Mouse (Mus musculus) forebrain, postnatal 0 days (tissue): ENCODE data around the gene Palm2. TPM values are rescaled to one million over a fixed set of nuclear protein-coding genes. Genes with fewer than 3 reads are reported as not detected.

ENCODE experiments used
- ATAC-seq: fragments of 200-750 bp; cut with Nextera tagmentation; 2 replicates; pipeline ENCODE4 v1.8.0; 2017; ENCODE audit warnings: mild to moderate bottlenecking, moderate library complexity
- DNase-seq: peaks from one replicate; pipeline ENCODE4 v3.0.0-alpha.2; 2015
- H3K27ac ChIP-seq: fragments of 300-500 bp; sonication (generic); 2 replicates; pipeline ENCODE4 v1.5.1; 2014; ENCODE audit warnings: low read depth, mild to moderate bottlenecking, antibody characterized with exemption, low read length, moderate library complexity, mixed read lengths
- H3K27me3 ChIP-seq: fragments of 300-500 bp; sonication (generic); 2 replicates; pipeline ENCODE4 v1.6.1; 2014; ENCODE audit warnings: mild to moderate bottlenecking, low read length, mixed read lengths; ENCODE audit not compliant: insufficient read depth
- H3K36me3 ChIP-seq: fragments of 300-500 bp; sonication (generic); 2 replicates; pipeline ENCODE4 v1.6.1; 2014; ENCODE audit warnings: mild to moderate bottlenecking, moderate library complexity; ENCODE audit not compliant: insufficient read depth
- H3K4me1 ChIP-seq: fragments of 300-500 bp; sonication (generic); 2 replicates; pipeline ENCODE4 v1.6.1; 2014; ENCODE audit warnings: antibody characterized with exemption; ENCODE audit not compliant: insufficient read depth
- H3K4me2 ChIP-seq: fragments of 300-500 bp; sonication (generic); 2 replicates; pipeline ENCODE4 v1.6.1; 2014; ENCODE audit warnings: low read depth, mild to moderate bottlenecking, moderate library complexity
- H3K4me3 ChIP-seq: fragments of 300-500 bp; sonication (generic); 2 replicates; pipeline ENCODE4 v1.5.1; 2014; ENCODE audit warnings: low read depth, low read length, mixed read lengths
- H3K9ac ChIP-seq: fragments of 300-500 bp; sonication (generic); 2 replicates; pipeline ENCODE4 v1.6.1; 2014; ENCODE audit warnings: mild to moderate bottlenecking
- H3K9me3 ChIP-seq: fragments of 300-500 bp; sonication (generic); 2 replicates; pipeline ENCODE4 v1.6.1; 2016; ENCODE audit warnings: low read length
- CTCF ChIP-seq: sonication (generic); IDR thresholded peaks from 2 replicates; pipeline ENCODE4 v1.5.1; 2016; ENCODE audit warnings: antibody characterized with exemption, control low read depth, low read depth
- WGBS: fragments of 180-500 bp; shearing (Covaris S2); extraction: QIAGEN DNeasy Blood & Tissue Kit; methylation state at CpG from one replicate; pipeline ENCODE4 v1.1.7; 2014; 5-methylcytosine and 5-hydroxymethylcytosine counted together
- polyA plus RNA-seq: library from polyadenylated mRNA; unstranded; fragments of >200 nt; fragmentation: Nextera tagmentation; extraction: Ambion mirVana; gene quantifications from 2 replicates; pipeline ENCODE4 v1.2.1, GENCODE M21; 2015
- total RNA-seq: library from RNA; depleted of rRNA; stranded (reverse); fragments of >200 nt; gene quantifications from 2 replicates; pipeline ENCODE4 v1.2.3, GENCODE M21; 2014

Gene Palm2
- total and polyA plus RNA-seq, 2 experiments from 2014 or later, result 16.9 to 21.1 TPM

DNA sequence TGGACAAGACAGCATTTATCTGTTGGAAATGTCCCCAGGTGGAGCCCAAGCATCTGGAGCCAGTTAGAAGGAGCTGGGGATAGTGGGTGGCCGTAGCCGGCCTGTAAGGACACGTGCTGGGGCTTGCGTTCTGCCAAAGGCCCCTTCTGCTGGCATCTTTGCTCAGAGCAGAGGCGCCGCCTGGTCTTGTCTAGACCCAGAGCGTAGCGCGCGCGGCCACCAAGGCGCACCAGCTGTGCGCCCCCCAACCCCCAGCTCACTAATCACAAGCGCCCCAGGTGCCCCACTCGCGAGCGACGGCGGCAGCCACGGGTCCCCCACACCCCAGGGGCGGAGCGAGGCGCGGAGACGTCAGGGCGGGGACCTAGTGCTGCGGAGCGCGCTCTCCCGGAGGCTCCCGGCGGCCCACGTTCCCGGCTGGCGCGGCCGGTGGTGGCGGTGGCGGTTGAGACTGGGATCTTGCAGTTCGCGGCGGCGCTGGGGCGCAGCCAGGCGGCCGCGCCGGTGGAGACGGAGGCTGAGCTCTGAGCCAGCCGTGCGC, 133.7 kb downstream of the Palm2 start, which contains the start of gene Pakap:
TSS of gene Pakap (plus strand) at position 514 of the 541 bp plus-strand sequence.
- no peaks in the 10 kb centered on the region for H3K27me3 ChIP-seq
- ATAC-seq (peak; percentile 92), DNase-seq (peak; percentile 75)
- H3K4me2 ChIP-seq, result peak within 1 kb of the TSS; percentile 87
- H3K9me3 ChIP-seq, result no peaks in the 10 kb centered on the region
- peak within 1 kb of the TSS; percentile 61 for H3K4me3 ChIP-seq
- H3K27ac ChIP-seq, result peak within 1 kb of the TSS; percentile 75
- H3K4me1 ChIP-seq, result peaks cover 11% of the 10 kb centered on the region; the same call in 1 of the 2 replicates
- under 1% methylated on average over 46 of the region's 51 CpGs for WGBS
- TF ChIP-seq CTCF, result no peak; the same call in 1 of the 2 replicates
- H3K36me3 ChIP-seq, result no peaks in the 10 kb centered on the region
- H3K9ac ChIP-seq, result peak within 1 kb of the TSS; percentile 73

DNA sequence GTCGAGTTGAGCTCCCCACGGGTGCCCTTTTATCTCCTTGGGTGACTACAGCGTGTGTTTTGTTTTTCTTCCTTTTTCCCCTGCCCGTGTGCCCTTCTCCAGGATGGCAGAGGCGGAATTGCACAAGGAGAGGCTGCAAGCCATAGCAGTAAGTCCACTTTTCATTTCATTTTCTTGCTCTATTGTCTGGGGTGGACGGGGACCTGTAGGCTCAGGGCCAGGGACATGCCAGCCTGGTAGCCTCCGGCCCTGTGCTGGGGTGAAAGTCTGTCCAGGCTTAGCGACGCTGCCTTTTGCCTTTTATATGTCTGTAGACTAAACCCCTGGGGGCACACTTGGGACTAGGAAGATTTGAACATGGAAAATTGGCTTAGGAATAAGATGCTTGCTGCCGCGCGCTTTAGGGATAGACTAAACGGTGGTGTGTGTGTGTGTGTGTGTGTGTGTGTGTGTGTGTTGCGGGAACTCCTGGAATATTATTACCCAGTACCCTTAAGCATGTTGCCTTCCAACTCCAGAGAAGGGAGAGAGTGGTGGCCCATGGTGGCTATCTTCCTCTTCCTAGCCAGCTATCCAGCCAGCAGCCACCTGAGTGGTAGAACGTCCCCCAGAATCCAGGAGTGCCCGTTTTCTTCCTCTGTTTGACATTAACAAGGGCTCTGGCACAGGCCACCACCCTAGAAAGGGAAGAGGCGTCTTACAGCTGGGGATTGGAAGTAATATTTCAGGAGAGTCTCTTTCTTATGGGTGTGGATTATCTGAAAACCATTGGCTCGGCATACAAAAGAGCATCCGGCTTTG, 134.4 kb downstream of the Palm2 start:
- WGBS, result 44% methylated on average over 19 of the region's 19 CpGs
- H3K36me3 ChIP-seq, result no peaks in the 10 kb centered on the region
- H3K27ac ChIP-seq, result peak overlapping the region; percentile 75
- DNase-seq (peak; percentile 36), ATAC-seq (no peak)
- H3K9me3 ChIP-seq, result no peaks in the 10 kb centered on the region
- H3K4me2 ChIP-seq, result peak overlapping the region; percentile 87
- H3K9ac ChIP-seq, result peak overlapping the region; percentile 73
- no peak for TF ChIP-seq CTCF
- peaks cover 11% of the 10 kb centered on the region; the same call in 1 of the 2 replicates for H3K4me1 ChIP-seq
- no peaks in the 10 kb centered on the region for H3K27me3 ChIP-seq
- H3K4me3 ChIP-seq, result peak overlapping the region; percentile 61

DNA sequence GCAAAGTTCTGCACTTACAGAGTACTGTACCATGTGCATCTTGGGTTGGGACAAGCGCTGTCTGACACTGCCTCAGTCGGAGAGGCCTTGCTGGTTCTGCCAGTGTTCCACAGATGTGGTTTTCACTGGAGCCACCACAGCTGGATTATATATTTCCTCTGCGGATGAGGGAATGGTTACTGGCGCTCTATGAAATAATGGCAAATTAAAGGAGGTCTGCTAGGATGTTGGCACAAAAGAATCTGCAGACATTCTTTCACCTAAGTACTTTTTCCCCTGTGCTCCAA, 135.0 kb downstream of the Palm2 start:
- DNase-seq, result no peak
- Histone ChIP-seq H3K4me1 (peaks cover 11% of the 10 kb centered on the region; the same call in 1 of the 2 replicates), H3K9me3 (no peaks in the 10 kb centered on the region), H3K4me3 (0 out of 2 replicates have a peak overlapping the region, but pooled peaks have one; percentile 61), H3K4me2 (peak overlapping the region; percentile 87), H3K27me3 (no peaks in the 10 kb centered on the region), H3K9ac (no peak overlapping the region), H3K27ac (no peak overlapping the region), H3K36me3 (no peaks in the 10 kb centered on the region)
- 87% methylated on average over 4 of the region's 4 CpGs for WGBS
- no peak for TF ChIP-seq CTCF
- no peak for ATAC-seq

DNA sequence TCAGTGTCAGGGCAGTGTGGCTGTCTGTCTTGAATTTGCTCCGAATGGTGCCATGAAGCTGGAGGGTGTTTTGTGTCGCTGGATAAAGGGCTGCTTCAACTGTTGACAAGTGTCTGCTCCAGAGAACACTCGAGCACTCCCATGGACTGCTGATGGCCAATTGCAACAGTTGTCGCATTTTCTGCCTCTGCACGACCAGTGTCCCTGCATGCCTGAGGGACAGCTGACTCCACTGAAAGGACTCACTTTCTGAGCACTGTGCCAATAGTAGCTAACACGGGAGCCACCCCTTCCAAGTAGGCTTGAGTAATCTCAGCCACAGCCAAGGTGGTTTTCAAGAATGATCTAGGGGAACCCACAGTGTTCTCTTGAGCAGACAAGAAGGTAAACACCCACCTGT, 135.7 kb downstream of the Palm2 start:
- H3K4me1 ChIP-seq, result peaks cover 11% of the 10 kb centered on the region; the same call in 1 of the 2 replicates
- H3K9ac ChIP-seq, result no peak overlapping the region
- WGBS, result 63% methylated on average over 6 of the region's 6 CpGs
- no peak overlapping the region for H3K27ac ChIP-seq
- ATAC-seq, result no peak
- no peak for DNase-seq
- 0 out of 2 replicates have a peak overlapping the region, but pooled peaks have one; percentile 5 for H3K4me2 ChIP-seq
- H3K36me3 ChIP-seq, result no peaks in the 10 kb centered on the region
- no peaks in the 10 kb centered on the region for H3K9me3 ChIP-seq
- H3K27me3 ChIP-seq, result no peaks in the 10 kb centered on the region
- TF ChIP-seq CTCF, result no peak
- no peak overlapping the region for H3K4me3 ChIP-seq

DNA sequence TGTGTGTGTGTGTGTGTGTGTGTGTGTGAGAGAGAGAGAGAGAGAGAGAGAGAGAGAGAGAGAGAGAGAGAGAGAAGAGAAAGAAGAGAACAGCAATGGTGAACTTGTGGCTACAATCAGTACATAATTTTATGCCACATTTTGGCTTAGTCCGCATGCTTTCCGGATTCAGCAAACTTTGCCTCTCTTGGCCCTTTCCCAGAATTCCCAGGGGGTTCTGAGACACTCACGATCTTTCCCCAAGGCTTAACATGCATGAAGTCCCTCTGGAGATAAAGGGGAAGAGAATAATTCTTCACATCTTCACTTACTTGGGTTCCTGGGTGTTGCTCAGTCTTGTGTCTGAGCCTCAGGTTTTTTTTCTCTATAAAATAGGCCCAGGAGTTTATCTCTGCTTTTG, 136.2 kb downstream of the Palm2 start:
- no peak for DNase-seq
- 62% methylated on average over 3 of the region's 3 CpGs for WGBS
- no peaks in the 10 kb centered on the region for H3K27me3 ChIP-seq
- ATAC-seq, result no peak
- no peak overlapping the region for H3K9ac ChIP-seq
- H3K4me3 ChIP-seq, result no peak overlapping the region
- TF ChIP-seq CTCF, result no peak
- H3K27ac ChIP-seq, result no peak overlapping the region
- H3K4me2 ChIP-seq, result no peak overlapping the region
- no peaks in the 10 kb centered on the region for H3K9me3 ChIP-seq
- peaks cover 11% of the 10 kb centered on the region; the same call in 1 of the 2 replicates for H3K4me1 ChIP-seq
- no peaks in the 10 kb centered on the region for H3K36me3 ChIP-seq

DNA sequence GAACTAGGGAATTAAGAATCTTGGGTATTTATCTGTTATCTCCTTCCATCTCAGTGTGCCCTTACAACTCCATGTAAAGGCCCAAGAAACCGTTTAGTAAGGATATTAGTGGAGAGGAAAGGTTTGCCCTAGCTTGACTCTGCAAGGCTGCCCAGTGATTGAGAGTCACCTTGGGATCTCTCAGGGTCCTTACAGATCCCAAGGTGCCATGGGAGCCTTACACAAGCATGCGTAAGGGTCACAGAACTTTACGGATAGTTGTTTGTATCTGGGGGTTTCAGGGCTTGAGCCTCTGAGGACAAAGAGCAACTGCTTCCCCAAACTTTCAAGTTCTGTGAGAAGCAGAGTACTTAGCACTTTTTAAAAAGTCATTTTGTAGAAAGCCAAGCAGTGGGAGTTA, 140.1 kb downstream of the Palm2 start:
- no peak for DNase-seq
- Histone ChIP-seq H3K4me2 (no peak overlapping the region), H3K4me1 (no peaks in the 10 kb centered on the region), H3K9me3 (no peaks in the 10 kb centered on the region), H3K27me3 (no peaks in the 10 kb centered on the region), H3K9ac (no peak overlapping the region), H3K36me3 (no peaks in the 10 kb centered on the region), H3K27ac (no peak overlapping the region), H3K4me3 (no peak overlapping the region)
- TF ChIP-seq CTCF, result no peak
- ATAC-seq, result no peak
- WGBS, result 92% methylated on average over 3 of the region's 3 CpGs

DNA sequence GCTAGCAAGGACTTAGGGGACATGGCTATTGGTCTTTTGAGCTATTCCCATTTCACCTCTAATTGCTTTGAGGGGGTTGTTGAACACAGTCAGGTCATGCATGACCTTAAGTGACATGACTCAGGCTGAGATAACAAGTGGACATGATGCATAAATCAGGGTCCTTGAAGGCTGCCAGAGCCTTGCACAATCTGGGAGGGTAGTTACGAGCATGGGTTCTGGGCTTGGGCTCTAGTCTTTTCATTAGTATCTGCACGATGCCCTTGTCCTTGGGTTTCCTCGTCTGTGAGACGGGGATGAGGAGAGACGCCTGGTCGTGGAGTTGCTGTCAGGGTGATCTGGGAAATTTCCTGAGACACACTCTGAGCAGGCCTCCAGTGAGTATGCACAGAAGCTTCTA, 140.6 kb downstream of the Palm2 start:
- no peak overlapping the region for H3K4me2 ChIP-seq
- no peak overlapping the region for H3K4me3 ChIP-seq
- no peak for TF ChIP-seq CTCF
- H3K36me3 ChIP-seq, result no peaks in the 10 kb centered on the region
- H3K4me1 ChIP-seq, result no peaks in the 10 kb centered on the region
- ATAC-seq, result no peak
- no peaks in the 10 kb centered on the region for H3K9me3 ChIP-seq
- no peak for DNase-seq
- 84% methylated on average over 6 of the region's 6 CpGs for WGBS
- H3K27me3 ChIP-seq, result no peaks in the 10 kb centered on the region
- H3K27ac ChIP-seq, result no peak overlapping the region
- no peak overlapping the region for H3K9ac ChIP-seq
